Mouse (Mus musculus) midbrain, postnatal 0 days (tissue): Measurements from ENCODE around the gene 8030411F24Rik. TPM values are rescaled to one million over a fixed set of nuclear protein-coding genes. Genes with fewer than 3 reads are reported as not detected.

Source experiments
- ATAC-seq: fragments of 200-750 bp; cut with Nextera tagmentation; 2 replicates; pipeline ENCODE4 v1.8.0; 2017; ENCODE audit warnings: moderate number of reproducible peaks, mild to moderate bottlenecking, moderate TSS enrichment, moderate library complexity; ENCODE audit not compliant: low FRiP score
- DNase-seq: peaks from one replicate; pipeline ENCODE4 v3.0.0-alpha.2; 2015; ENCODE audit warnings: low spot score
- H3K27ac ChIP-seq: fragments of 300-500 bp; sonication (generic); 2 replicates; pipeline ENCODE4 v1.5.1; 2014; ENCODE audit warnings: low read depth, mild to moderate bottlenecking, low read length, mixed read lengths
- H3K27me3 ChIP-seq: fragments of 300-500 bp; sonication (generic); 2 replicates; pipeline ENCODE4 v1.6.1; 2014; ENCODE audit warnings: low read length, control low read depth, mixed read lengths; ENCODE audit not compliant: insufficient read depth
- H3K36me3 ChIP-seq: fragments of 300-500 bp; sonication (generic); 2 replicates; pipeline ENCODE4 v1.6.1; 2014; ENCODE audit warnings: low read length, control low read depth, mixed read lengths; ENCODE audit not compliant: insufficient read depth
- H3K4me1 ChIP-seq: fragments of 300-500 bp; sonication (generic); 2 replicates; pipeline ENCODE4 v1.6.1; 2014; ENCODE audit warnings: mild to moderate bottlenecking, control low read depth, antibody characterized with exemption, low read length, mixed read lengths; ENCODE audit not compliant: insufficient read depth
- H3K4me2 ChIP-seq: fragments of 300-500 bp; sonication (generic); 2 replicates; pipeline ENCODE4 v1.6.1; 2014; ENCODE audit warnings: low read depth, mild to moderate bottlenecking, low read length, mixed read lengths; ENCODE audit not compliant: poor library complexity, severe bottlenecking
- H3K4me3 ChIP-seq: fragments of 300-500 bp; sonication (generic); 2 replicates; pipeline ENCODE4 v1.5.1; 2014; ENCODE audit warnings: low read depth, mild to moderate bottlenecking, low read length, moderate library complexity
- H3K9ac ChIP-seq: fragments of 300-500 bp; sonication (generic); replicated peaks from 2 replicates; pipeline ENCODE4 v1.6.1; 2014; ENCODE audit warnings: mild to moderate bottlenecking, low read length, moderate library complexity, mixed read lengths; ENCODE audit not compliant: poor library complexity, severe bottlenecking
- H3K9me3 ChIP-seq: fragments of 300-500 bp; sonication (generic); 2 replicates; pipeline ENCODE4 v1.6.1; 2016; ENCODE audit warnings: low read length, control low read depth
- CTCF ChIP-seq: IDR thresholded peaks from 2 replicates; pipeline ENCODE4 v1.5.1; 2016; ENCODE audit warnings: antibody characterized with exemption, mild to moderate bottlenecking
- WGBS: fragments of 180-500 bp; shearing (Covaris S2); extraction: QIAGEN DNeasy Blood & Tissue Kit; methylation state at CpG from one replicate; pipeline ENCODE4 v1.1.7; 2014; 5-methylcytosine and 5-hydroxymethylcytosine counted together
- polyA plus RNA-seq: library from polyadenylated mRNA; unstranded; fragments of >200 nt; fragmentation: Nextera tagmentation; extraction: Ambion mirVana; gene quantifications from 2 replicates; pipeline ENCODE4 v1.2.1, GENCODE M21; 2015
- total RNA-seq: library from RNA; depleted of rRNA; stranded (reverse); fragments of >200 nt; gene quantifications from 2 replicates; pipeline ENCODE4 v1.2.3, GENCODE M21; 2014; rRNA removed

Gene 8030411F24Rik
- total RNA-seq (not detected in 2 replicates), polyA plus RNA-seq (not detected in 2 replicates)

DNA sequence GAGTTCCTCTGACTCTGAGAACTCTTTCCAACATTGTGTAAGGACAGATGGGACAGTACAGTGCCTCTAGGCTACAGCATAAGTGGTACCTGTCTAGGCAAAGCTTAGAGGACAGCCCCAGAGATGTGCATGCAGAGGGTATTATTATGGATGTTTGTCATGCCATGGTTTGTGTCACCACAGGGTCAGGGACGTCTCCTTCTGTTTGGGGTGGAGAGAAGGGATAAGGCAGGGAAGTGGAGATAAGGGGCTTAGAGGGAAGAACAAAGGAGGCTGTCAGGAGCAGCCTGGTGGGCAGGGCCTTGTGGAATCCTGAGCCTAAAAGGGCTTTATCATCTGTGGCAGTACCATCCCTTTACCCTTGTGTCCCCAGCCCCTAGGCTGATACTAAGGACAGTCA lies at the start of gene 8030411F24Rik:
Gene 8030411F24Rik (plus strand): TSS at position 301 of the 400 bp plus-strand sequence.
- 0 out of 2 replicates have a peak, but pooled peaks have one; percentile 13 for ATAC-seq
- 0% methylated on average over 1 of the region's 1 CpGs for WGBS

DNA sequence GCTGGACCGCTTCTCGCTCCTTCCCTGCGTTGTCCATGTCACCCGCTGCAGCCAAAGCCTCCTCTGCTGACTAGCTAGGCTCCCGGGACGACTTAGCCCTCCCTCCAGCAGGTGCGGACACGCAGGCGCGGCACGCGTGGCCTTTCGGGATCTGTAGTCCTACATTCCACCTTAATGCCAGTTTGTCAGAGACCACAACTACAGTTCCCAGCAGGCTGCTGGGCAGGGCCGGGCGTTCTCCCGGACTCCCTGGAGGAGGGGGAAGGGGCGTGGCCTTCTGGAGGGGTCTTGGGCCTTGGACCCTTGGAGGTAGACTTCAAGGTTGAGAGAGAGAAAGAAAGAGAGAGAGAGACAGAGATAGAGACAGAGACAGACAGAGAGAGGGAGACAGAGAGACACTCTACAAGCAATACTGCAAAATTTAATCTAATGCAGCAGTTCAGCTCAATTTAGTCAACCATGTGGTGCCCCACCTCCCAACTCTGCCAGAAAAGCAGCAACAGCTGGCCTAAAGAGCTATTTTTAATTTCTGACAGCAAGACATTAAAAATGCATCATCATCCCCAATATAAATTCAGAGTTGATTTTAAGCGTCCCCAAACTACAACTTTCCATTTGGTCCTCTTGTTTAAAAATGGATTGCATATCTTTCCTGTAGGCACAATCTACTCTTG lies 49.3 kb upstream of the 8030411F24Rik start, which contains the start of gene Napb:
Gene Napb (minus strand): TSS at position 141 of the 674 bp plus-strand sequence.
- H3K4me3 ChIP-seq, result peak within 1 kb of the TSS; percentile 78
- H3K36me3 ChIP-seq, result no peaks in the 10 kb centered on the region
- H3K4me2 ChIP-seq, result peak within 1 kb of the TSS; percentile 68
- no peaks in the 10 kb centered on the region for H3K9me3 ChIP-seq
- 3% methylated on average over 18 of the region's 18 CpGs for WGBS
- TF ChIP-seq CTCF, result peak; percentile 18; the same call in 1 of the 2 replicates
- ATAC-seq, result peak; percentile 100
- peak; percentile 97 for DNase-seq
- no peaks in the 10 kb centered on the region for H3K4me1 ChIP-seq
- H3K27ac ChIP-seq, result peak within 1 kb of the TSS; percentile 77
- peak within 1 kb of the TSS; percentile 91 for H3K9ac ChIP-seq
- no peaks in the 10 kb centered on the region for H3K27me3 ChIP-seq

More for the DNA sequence above, at the start of gene 8030411F24Rik:
- Histone ChIP-seq H3K9ac (no peak within 1 kb of the TSS), H3K4me3 (no peak within 1 kb of the TSS), H3K4me1 (no peaks in the 10 kb centered on the region), H3K4me2 (no peak within 1 kb of the TSS), H3K27me3 (no peaks in the 10 kb centered on the region), H3K36me3 (no peaks in the 10 kb centered on the region), H3K9me3 (no peaks in the 10 kb centered on the region), H3K27ac (no peak within 1 kb of the TSS)
- TF ChIP-seq CTCF, result no peak
- no peak for DNase-seq

DNA sequence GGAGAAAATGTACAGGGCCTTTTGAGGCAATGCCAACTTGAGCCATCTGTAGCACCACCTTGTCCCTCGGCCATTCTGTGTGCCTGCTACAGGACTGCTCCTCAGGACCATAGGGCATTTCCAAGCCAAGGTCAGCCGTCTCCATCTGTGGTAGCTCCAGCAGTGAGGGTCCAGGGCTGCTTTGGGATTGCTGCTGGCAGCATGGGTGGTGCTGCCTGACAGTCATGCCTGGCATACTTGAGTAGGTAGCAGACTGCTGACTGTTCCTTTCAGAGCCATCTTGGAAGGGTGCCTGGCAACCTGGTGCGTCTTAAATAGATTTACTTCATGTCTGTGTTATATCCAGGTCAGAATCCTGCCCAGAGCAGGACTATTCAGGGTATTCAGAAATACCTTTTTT lies 38.8 kb upstream of the 8030411F24Rik start:
- no peak for TF ChIP-seq CTCF
- H3K27ac ChIP-seq, result no peak overlapping the region
- WGBS, result 51% methylated on average over 3 of the region's 3 CpGs
- H3K9me3 ChIP-seq, result no peaks in the 10 kb centered on the region
- no peak overlapping the region for H3K9ac ChIP-seq
- no peak overlapping the region for H3K4me2 ChIP-seq
- H3K27me3 ChIP-seq, result no peaks in the 10 kb centered on the region
- H3K36me3 ChIP-seq, result no peaks in the 10 kb centered on the region
- no peaks in the 10 kb centered on the region for H3K4me1 ChIP-seq
- ATAC-seq (peak; percentile 62; the same call in 1 of the 2 replicates), DNase-seq (peak; percentile 44)
- no peak overlapping the region for H3K4me3 ChIP-seq

DNA sequence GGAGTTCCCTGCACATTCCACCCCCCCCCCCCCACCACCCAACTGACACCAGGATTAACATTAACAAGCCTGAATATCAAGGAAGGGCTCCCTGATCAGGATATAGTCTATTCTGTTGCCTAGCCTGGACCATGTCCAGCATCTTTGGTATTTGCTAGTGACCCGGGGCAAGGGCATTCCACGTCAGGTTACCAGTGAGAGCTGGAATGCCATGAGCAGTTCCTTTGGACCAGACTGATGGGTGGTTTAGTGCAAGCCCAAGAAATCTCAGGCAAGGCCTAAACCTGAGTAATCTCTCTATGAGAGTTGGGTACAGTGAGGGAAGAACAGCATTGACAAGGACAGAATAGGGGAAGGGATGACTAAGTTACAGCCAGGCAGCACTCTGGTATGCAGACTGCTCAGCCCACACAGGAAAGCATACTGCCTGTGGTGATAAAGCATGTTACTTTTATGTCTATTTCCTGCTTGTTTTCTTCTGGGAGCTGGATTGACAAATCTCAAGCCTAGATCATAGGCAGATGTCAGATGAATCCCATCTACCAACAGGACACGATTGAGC lies 37.9 kb upstream of the 8030411F24Rik start:
- Histone ChIP-seq H3K27ac (no peak overlapping the region), H3K9me3 (no peaks in the 10 kb centered on the region), H3K27me3 (no peaks in the 10 kb centered on the region), H3K9ac (no peak overlapping the region), H3K4me3 (no peak overlapping the region), H3K36me3 (no peaks in the 10 kb centered on the region), H3K4me1 (no peaks in the 10 kb centered on the region), H3K4me2 (no peak overlapping the region)
- 0 out of 2 replicates have a peak, but pooled peaks have one; percentile 41 for ATAC-seq
- no peak for TF ChIP-seq CTCF
- 84% methylated on average over 3 of the region's 3 CpGs for WGBS
- no peak for DNase-seq

DNA sequence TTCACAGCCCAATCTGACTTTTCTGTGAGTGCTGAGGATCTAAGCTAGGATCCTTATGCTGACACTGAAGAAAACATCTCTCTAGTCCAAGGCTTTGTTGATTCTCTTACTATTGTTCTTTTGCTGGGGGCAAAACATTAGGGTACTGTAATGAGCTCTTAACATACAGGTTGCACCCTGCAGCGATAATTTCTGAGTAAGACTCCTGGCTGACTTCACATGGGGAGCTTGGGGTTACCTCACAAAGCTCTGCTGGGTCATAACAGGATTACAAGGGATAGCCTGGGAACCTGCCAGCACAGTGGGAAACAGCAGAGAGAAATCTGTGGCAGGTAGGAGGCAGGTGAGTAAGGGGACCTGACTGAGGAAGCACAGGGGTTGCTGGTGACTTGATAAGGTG lies 31.8 kb upstream of the 8030411F24Rik start, which contains the start of gene Cstl1:
Gene Cstl1 (plus strand): TSS at position 301 of the 400 bp plus-strand sequence.
- no peak within 1 kb of the TSS for H3K27ac ChIP-seq
- H3K4me2 ChIP-seq, result no peak within 1 kb of the TSS
- H3K9ac ChIP-seq, result no peak within 1 kb of the TSS
- no peak for DNase-seq
- H3K27me3 ChIP-seq, result no peaks in the 10 kb centered on the region
- H3K4me3 ChIP-seq, result no peak within 1 kb of the TSS
- WGBS, result 89% methylated on average over 1 of the region's 1 CpGs
- H3K36me3 ChIP-seq, result no peaks in the 10 kb centered on the region
- TF ChIP-seq CTCF, result no peak
- no peak for ATAC-seq
- no peaks in the 10 kb centered on the region for H3K4me1 ChIP-seq
- H3K9me3 ChIP-seq, result no peaks in the 10 kb centered on the region
